Mouse (Mus musculus) MEL (cell line): ENCODE results near the gene Ttll11. TPM values are rescaled to one million over a fixed set of nuclear protein-coding genes. Genes with fewer than 3 reads are reported as not detected.

Experiments
- DNase-seq: peaks from one replicate; pipeline ENCODE4 v3.0.0; 2011; ENCODE audit warnings: low read depth, low spot score
- H3K27ac ChIP-seq: 2 replicates; pipeline ENCODE4 v1.5.1; 2012; ENCODE audit warnings: low read depth, mild to moderate bottlenecking, control low read depth, low read length, moderate library complexity; ENCODE audit not compliant: control insufficient read depth
- H3K27me3 ChIP-seq, 2 experiments: fragments of 150-350 bp in 1 of 2; sonication (generic) in 1 of 2; 2 replicates each; pipeline ENCODE4 v1.6.1; 2012; ENCODE audit warnings: low read length in 2 of 2, mild to moderate bottlenecking in 2 of 2, improper control_type of control experiment in 1 of 2, moderate library complexity in 1 of 2; ENCODE audit not compliant: insufficient read depth in 2 of 2, control insufficient read depth in 1 of 2
- H3K36me3 ChIP-seq, 2 experiments: 2 replicates each; pipeline ENCODE4 v1.6.1; 2012 to 2014; ENCODE audit warnings: low read length in 2 of 2, improper control_type of control experiment in 1 of 2, inconsistent platforms in 1 of 2, mild to moderate bottlenecking in 1 of 2; ENCODE audit not compliant: insufficient read depth in 2 of 2, control insufficient read depth in 1 of 2
- H3K4me1 ChIP-seq, 2 experiments: fragments of 150-350 bp in 1 of 2; sonication (generic) in 1 of 2; 2 replicates each; pipeline ENCODE4 v1.6.1; 2012; ENCODE audit warnings: low read length in 2 of 2, improper control_type of control experiment in 1 of 2, mild to moderate bottlenecking in 1 of 2; ENCODE audit not compliant: insufficient read depth in 2 of 2, control insufficient read depth in 1 of 2
- H3K4me3 ChIP-seq, 2 experiments: fragments of 150-350 bp in 1 of 2; sonication (generic) in 1 of 2; 2 replicates each; pipeline ENCODE4 v1.5.1; 2012; ENCODE audit warnings: low read depth in 2 of 2, low read length in 2 of 2, mild to moderate bottlenecking in 2 of 2, moderate library complexity in 2 of 2, control low read depth in 1 of 2, improper control_type of control experiment in 1 of 2; ENCODE audit not compliant: control insufficient read depth in 1 of 2, insufficient read depth in 1 of 2
- H3K79me2 ChIP-seq: 2 replicates; pipeline ENCODE4 v1.6.1; 2012; ENCODE audit warnings: mild to moderate bottlenecking, low read length, moderate library complexity; ENCODE audit not compliant: control insufficient read depth, poor library complexity, insufficient read depth
- H3K9ac ChIP-seq: 2 replicates; pipeline ENCODE4 v1.6.1; 2012; ENCODE audit warnings: low read depth, mild to moderate bottlenecking, control low read depth, low read length, moderate library complexity; ENCODE audit not compliant: control insufficient read depth, poor library complexity, severe bottlenecking
- H3K9me3 ChIP-seq: fragments of 150-350 bp; sonication (generic); replicated peaks from 2 replicates; pipeline ENCODE4 v1.6.1; 2012; ENCODE audit warnings: mild to moderate bottlenecking, low read length, improper control_type of control experiment, moderate library complexity; ENCODE audit not compliant: insufficient read depth
- BHLHE40 ChIP-seq: IDR thresholded peaks from 2 replicates; pipeline ENCODE4 v1.6.1; 2012; ENCODE audit warnings: low read depth, mild to moderate bottlenecking, inconsistent platforms, low read length, improper control_type of control experiment, borderline replicate concordance
- CHD2 ChIP-seq: IDR thresholded peaks from 2 replicates; pipeline ENCODE4 v1.6.1; 2011; ENCODE audit warnings: low read length, improper control_type of control experiment
- EP300 ChIP-seq, 2 experiments: IDR thresholded peaks; 2 replicates each; pipeline ENCODE4 v1.6.1; 2011; ENCODE audit warnings: improper control_type of control experiment in 2 of 2, low read length in 2 of 2, low read depth in 1 of 2, mild to moderate bottlenecking in 1 of 2
- ETS1 ChIP-seq: IDR thresholded peaks from 2 replicates; pipeline ENCODE4 v1.6.1; 2012; ENCODE audit warnings: low read depth, mild to moderate bottlenecking, inconsistent platforms, low read length, improper control_type of control experiment, moderate library complexity
- GATA1 ChIP-seq: IDR thresholded peaks from 2 replicates; pipeline ENCODE4 v1.6.1; 2011; ENCODE audit warnings: low read depth, low read length, improper control_type of control experiment
- HCFC1 ChIP-seq: IDR thresholded peaks from 2 replicates; pipeline ENCODE4 v1.6.1; 2012; ENCODE audit warnings: low read depth, mild to moderate bottlenecking, inconsistent platforms, low read length, improper control_type of control experiment, moderate library complexity
- MAX ChIP-seq: IDR thresholded peaks from 2 replicates; pipeline ENCODE4 v1.6.1; 2011; ENCODE audit warnings: low read length, improper control_type of control experiment
- MAZ ChIP-seq: IDR thresholded peaks from 2 replicates; pipeline ENCODE4 v1.6.1; 2012; ENCODE audit warnings: low read depth, mild to moderate bottlenecking, inconsistent platforms, low read length, improper control_type of control experiment
- MEF2A ChIP-seq: IDR thresholded peaks from 2 replicates; pipeline ENCODE4 v1.6.1; 2014; ENCODE audit warnings: low read depth, mild to moderate bottlenecking, inconsistent platforms, low read length, improper control_type of control experiment; ENCODE audit not compliant: poor library complexity, insufficient replicate concordance, severe bottlenecking; ENCODE audit errors: extremely low read depth
- MXI1 ChIP-seq: IDR thresholded peaks from 2 replicates; pipeline ENCODE4 v1.6.1; 2011; ENCODE audit warnings: mild to moderate bottlenecking, low read depth, low read length, improper control_type of control experiment
- NELFE ChIP-seq: IDR thresholded peaks from 2 replicates; pipeline ENCODE4 v1.6.1; 2011; ENCODE audit warnings: low read depth, low read length, improper control_type of control experiment
- POLR2AphosphoS2 ChIP-seq: IDR thresholded peaks from 2 replicates; pipeline ENCODE4 v1.6.1; 2011; ENCODE audit warnings: low read length, improper control_type of control experiment
- POLR2AphosphoS5 ChIP-seq: IDR thresholded peaks from 2 replicates; pipeline ENCODE4 v1.6.1; 2012; ENCODE audit warnings: low read depth, borderline replicate concordance, mild to moderate bottlenecking, inconsistent platforms, low read length, moderate library complexity, mixed read lengths
- RCOR1 ChIP-seq: IDR thresholded peaks from 2 replicates; pipeline ENCODE4 v1.6.1; 2012; ENCODE audit warnings: low read depth, mild to moderate bottlenecking, inconsistent platforms, low read length, improper control_type of control experiment
- TAL1 ChIP-seq: IDR thresholded peaks from 2 replicates; pipeline ENCODE4 v1.6.1; 2012; ENCODE audit warnings: mild to moderate bottlenecking, inconsistent platforms, low read length, moderate library complexity, mixed read lengths
- TBP ChIP-seq: IDR thresholded peaks from 2 replicates; pipeline ENCODE4 v1.8.0; 2011; ENCODE audit warnings: low read depth, low read length, improper control_type of control experiment
- TCF12 ChIP-seq: IDR thresholded peaks from 2 replicates; pipeline ENCODE4 v1.6.1; 2014; ENCODE audit warnings: low read depth, mild to moderate bottlenecking, inconsistent platforms, low read length, improper control_type of control experiment, moderate library complexity
- UBTF ChIP-seq: IDR thresholded peaks from 2 replicates; pipeline ENCODE4 v1.6.1; 2012; ENCODE audit warnings: low read depth, mild to moderate bottlenecking, inconsistent platforms, low read length, improper control_type of control experiment, moderate library complexity, borderline replicate concordance; ENCODE audit not compliant: insufficient read depth
- USF1 ChIP-seq: IDR thresholded peaks from 2 replicates; pipeline ENCODE4 v1.6.1; 2014; ENCODE audit warnings: low read depth, mild to moderate bottlenecking, inconsistent platforms, low read length, improper control_type of control experiment, moderate library complexity
- USF2 ChIP-seq, 2 experiments: IDR thresholded peaks; 2 replicates each; pipeline ENCODE4 v1.6.1; 2011 to 2012; ENCODE audit warnings: improper control_type of control experiment in 2 of 2, low read length in 2 of 2, borderline replicate concordance in 1 of 2, inconsistent platforms in 1 of 2, low read depth in 1 of 2, mild to moderate bottlenecking in 1 of 2; ENCODE audit not compliant: insufficient read depth in 1 of 2
- polyA plus RNA-seq, 2 experiments: library from polyadenylated mRNA; stranded (reverse) in 1 of 2; unstranded in 1 of 2; fragments of >175 nt in 1 of 2; fragments of >200 nt in 1 of 2; gene quantifications; 2 replicates each; pipeline versions ENCODE4 v1.2.1 to v1.2.4; 2012; ENCODE audit warnings: low replicate concordance in 2 of 2, low read depth in 1 of 2; ENCODE audit not compliant: insufficient read length in 2 of 2, insufficient read depth in 1 of 2, missing spikeins in 1 of 2
- total RNA-seq: library from RNA; depleted of rRNA; stranded (reverse); fragments of 300-350 nt; gene quantifications from 2 replicates; pipeline ENCODE4 v1.2.3, GENCODE M21; 2012

Gene Ttll11
- total and polyA plus RNA-seq, 3 experiments = 1.2 to 2.5 TPM; not detected in 1

DNA sequence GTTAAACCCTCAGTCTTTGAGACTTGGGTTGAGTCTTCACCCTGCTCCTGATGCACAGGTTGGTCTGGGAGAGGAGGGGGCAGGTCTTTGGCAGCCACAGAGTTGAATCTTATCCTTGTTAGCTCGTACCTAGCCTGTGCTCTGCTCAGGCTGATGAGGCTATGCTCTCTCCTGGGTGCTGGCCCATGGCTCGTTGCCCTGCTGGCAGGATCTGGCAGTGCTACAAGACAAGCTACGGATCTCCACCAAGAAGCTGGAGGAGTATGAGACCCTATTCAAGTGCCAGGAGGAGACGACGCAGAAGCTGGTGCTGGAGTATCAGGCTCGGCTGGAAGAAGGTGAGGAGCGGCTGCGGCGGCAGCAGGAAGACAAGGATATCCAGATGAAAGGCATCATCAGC, 256.9 kb downstream of the Ttll11 start:
- TF ChIP-seq TBP = no peak
- TF ChIP-seq UBTF = no peak
- no peak for TF ChIP-seq POLR2AphosphoS5
- no peak for TF ChIP-seq CHD2
- TF ChIP-seq MAZ = no peak
- TF ChIP-seq RCOR1 = no peak
- TF ChIP-seq EP300 (IDR thresholded peaks at IDR 0.05; ENCODE audit: low read depth in 1 of 2, low read length in 2 of 2) = no peak
- TF ChIP-seq HCFC1 = no peak
- no peak for TF ChIP-seq USF2 (IDR thresholded peaks at IDR 0.05; ENCODE audit: borderline replicate concordance in 1 of 2, insufficient read depth in 1 of 2, low read depth in 1 of 2, low read length in 2 of 2)
- no peak for TF ChIP-seq USF1
- TF ChIP-seq GATA1 = no peak
- no peak for TF ChIP-seq MXI1
- TF ChIP-seq NELFE = no peak
- TF ChIP-seq TAL1 = no peak
- Histone ChIP-seq H3K27ac (no peak overlapping the region), H3K79me2 (no peaks in the 10 kb centered on the region), H3K36me3 (no peaks in the 10 kb centered on the region), H3K9me3 (no peaks in the 10 kb centered on the region), H3K27me3 (no peaks in the 10 kb centered on the region), H3K9ac (no peak overlapping the region), H3K4me1 (no peaks in the 10 kb centered on the region), H3K4me3 (no peak overlapping the region)
- DNase-seq = no peak

DNA sequence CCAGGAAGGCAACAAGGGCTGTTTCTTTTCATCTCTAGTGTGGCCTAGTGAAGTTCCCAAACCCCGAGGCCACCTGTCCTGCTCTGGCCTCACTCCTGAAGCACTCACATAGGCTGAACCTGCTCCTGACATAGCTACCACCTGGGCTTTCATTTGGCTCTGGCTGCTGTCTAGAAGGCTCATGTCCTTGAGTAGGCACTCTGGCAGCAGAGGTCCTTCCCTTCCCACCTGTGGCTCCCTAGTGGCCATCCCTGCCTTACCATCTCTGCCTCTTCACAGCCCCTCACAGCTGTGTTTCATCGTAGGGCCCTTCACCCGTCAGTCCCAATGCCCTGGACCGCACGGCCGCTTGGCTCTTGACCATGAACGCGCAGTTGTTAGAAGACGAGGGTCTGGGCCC, 258.8 kb downstream of the Ttll11 start:
- Histone ChIP-seq H3K27ac (no peak overlapping the region), H3K4me3 (no peak overlapping the region), H3K79me2 (no peaks in the 10 kb centered on the region), H3K9me3 (no peaks in the 10 kb centered on the region), H3K9ac (no peak overlapping the region), H3K27me3 (no peaks in the 10 kb centered on the region), H3K4me1 (peaks cover 7 to 11% of the 10 kb centered on the region in 2 experiments; a peak in 3 of 4 replicates), H3K36me3 (peaks cover 0 to 8% of the 10 kb centered on the region in 2 experiments; a peak in 2 of 4 replicates)
- no peak for TF ChIP-seq BHLHE40
- no peak for TF ChIP-seq HCFC1
- no peak for TF ChIP-seq TAL1
- no peak for TF ChIP-seq POLR2AphosphoS5
- TF ChIP-seq UBTF = no peak
- no peak for TF ChIP-seq POLR2AphosphoS2
- TF ChIP-seq ETS1 = no peak
- TF ChIP-seq MEF2A = no peak
- no peak for TF ChIP-seq TCF12
- no peak for TF ChIP-seq MAX
- DNase-seq = no peak
